Mouse (Mus musculus): ENCODE measurements around the gene Slc35f1. TPM values are rescaled to one million over a fixed set of nuclear protein-coding genes. Genes with fewer than 3 reads are reported as not detected.

Gene Slc35f1
- polyA plus RNA-seq (2012; rRNA removed), result 0.24 and 0.27 TPM in 2 replicates

DNA sequence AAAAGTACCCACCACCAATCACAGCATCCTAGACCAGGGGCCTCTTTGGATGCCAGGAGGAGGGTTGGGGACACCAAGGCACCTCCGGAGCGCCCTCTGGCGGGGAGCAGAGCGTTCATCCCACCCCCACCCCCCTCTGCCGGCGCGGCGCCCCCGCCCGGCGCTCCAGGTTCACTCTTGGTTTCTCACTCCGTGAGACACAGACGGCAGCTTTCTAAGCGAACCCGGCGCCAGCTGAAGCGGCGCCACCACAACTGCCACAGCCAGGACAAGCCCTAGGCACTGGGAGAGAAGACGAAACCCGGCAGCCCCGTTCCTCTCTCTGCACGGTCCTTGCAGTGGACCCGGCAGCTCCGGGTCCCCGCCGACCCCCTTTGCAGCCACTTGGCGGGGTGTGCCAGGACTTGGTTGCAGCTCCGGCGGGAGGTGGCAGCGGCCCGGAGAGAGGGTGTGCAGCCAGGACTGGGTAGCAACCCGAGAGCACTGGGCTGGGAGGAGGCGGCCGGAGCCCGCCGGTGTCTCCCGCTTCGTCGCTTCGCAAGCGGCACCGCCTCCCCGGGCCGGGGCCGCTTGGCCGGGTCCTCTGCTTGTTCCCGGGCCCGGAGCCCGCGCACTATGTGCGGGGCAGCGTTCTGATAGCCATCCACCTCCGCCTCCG lies at the start of gene Slc35f1:
TSS of gene Slc35f1 (plus strand) at position 200 of the 658 bp plus-strand sequence.
- no peak for DNase-seq (ENCODE audit: low read depth)

DNA sequence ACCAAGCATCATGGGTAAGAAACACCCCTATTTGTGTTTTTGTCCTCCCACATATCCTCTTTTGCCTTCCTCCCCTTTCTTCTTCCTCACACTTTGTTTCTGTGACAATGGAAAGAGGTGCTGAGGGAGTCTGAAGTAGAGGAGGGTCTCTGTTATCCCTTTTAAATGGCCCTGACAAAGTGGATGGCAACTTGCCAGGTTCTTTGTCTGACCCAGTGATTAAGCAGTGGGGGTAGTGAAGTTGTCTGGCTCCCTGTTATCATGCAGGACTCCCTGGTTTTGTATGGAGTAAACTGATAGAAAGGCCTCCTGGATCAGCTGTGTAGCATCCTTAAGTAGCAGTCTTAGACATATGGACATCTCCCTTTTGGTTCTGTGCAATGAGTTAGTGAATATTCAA lies 19.1 kb upstream of the Slc35f1 start:
- DNase-seq (ENCODE audit: low read depth), result no peak

DNA sequence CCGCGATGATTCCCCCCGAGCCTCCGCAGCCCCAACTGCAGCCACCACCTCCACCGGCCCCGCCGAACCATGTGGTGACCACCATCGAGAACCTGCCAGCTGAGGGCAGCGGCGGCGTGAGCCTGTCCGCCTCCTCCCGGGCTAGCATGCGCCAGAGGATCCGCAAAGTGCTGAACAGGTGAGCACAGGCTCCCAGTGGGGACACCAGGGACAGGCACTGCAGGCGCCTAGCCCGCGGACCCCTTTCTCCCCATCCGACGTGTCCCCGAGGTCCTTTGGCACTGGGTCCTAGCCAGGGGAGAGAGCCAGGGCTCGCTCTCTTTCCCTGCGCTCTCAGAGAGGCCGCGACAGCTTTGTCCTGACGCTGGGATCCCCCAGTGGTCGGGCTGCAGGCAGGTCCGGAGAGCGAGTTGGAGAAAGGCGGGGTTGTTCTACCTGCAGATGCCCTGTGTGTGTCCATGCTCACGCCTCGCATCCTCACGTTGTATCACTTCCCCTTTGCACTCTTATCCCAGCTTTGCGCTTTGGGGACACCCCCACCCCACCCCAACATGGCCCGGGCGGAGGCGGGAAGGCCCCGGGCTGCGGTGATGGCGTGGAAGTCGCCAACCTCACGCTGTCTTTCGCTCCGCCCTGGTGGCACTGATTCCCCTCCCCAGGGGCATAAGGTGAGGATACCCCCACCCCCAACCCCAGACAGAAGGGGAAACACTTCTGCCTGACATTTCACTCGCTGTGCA lies 829 bp downstream of the Slc35f1 start:
- DNase-seq (ENCODE audit: low read depth), result no peak

DNA sequence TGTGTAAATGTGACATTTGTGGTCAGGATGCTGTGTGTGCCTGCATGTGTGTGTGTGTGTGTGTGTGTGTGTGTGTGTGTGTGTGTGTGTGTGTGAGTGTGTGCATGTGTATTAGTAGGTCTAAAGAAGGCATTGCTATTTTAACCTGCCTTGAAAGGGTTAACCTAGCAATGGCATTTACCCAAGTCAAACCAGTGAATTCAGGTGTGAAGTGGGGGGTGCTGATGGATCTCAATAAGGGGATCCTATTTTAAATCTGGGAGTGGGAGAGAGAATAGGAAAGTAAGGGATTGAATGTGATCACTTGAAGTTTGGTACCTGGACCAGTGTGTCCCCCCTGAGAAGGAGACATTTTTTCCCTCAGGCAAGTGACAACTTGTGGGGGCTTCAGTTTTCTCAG lies 13.4 kb downstream of the Slc35f1 start:
- DNase-seq (ENCODE audit: low read depth), result no peak

DNA sequence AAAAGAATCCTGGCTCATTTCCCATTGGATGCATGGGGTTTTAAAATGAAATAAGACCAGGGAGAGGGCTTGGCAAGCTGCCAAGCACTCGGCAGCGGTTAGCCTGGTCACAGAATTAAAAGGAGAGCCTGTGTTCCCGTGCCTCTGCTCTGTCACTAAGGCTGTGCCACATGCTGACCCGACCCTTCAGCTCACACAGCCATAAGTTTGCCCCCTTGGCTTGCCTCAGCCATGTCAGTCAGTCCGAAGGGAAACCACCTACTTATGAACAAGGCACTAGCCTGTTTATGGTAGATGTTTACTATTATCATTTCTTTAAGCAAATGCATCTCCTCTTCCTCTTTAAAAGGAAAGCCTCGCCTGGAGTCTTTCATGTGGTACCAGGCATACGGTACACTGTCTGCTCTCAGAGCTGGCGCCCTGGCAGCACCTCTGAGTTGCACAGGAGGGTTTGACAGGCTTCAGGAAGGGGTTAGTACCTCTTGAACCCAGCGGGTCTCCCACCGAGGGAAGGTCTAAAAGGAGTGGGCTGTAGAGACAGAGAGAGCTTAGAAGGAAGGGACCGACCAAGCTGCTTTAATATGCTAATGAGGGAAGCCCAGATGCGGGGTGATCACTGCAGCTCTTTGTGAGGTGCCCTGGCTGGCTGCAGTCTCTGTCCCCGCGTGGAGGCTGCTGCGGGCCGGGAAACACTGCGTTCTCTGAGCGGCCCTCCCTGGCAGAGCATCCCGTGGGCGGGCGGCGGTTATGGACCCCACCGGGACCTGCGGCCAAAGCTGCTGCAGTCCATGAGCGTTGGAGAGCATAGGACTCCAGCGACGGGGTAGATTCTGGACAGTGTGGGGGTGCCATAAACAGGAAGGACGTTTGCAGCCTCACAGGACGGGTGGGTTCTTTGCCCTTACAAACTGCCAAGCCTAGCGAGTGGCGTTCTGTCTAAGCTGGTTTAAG lies 14.0 kb downstream of the Slc35f1 start:
- DNase-seq (ENCODE audit: low read depth), result no peak

DNA sequence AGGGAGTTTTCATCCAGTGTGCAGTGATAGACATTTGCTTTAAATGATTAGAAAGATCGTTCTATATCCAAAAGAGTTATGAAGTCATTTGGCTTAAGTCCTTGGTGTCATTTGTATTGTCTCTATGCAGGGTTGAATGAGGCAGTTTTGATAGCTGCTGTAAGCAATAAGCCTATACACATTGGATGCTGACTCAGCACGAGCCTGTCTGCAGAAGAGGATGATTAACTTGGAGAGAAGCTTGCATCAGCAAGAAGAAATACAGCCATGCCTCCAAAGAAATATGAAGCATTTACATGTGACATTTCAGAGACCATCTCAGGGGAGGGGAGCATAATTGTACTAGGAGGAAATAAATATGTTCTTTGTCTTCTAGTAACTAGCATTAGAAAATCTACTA lies 19.1 kb downstream of the Slc35f1 start:
- DNase-seq (ENCODE audit: low read depth), result no peak

DNA sequence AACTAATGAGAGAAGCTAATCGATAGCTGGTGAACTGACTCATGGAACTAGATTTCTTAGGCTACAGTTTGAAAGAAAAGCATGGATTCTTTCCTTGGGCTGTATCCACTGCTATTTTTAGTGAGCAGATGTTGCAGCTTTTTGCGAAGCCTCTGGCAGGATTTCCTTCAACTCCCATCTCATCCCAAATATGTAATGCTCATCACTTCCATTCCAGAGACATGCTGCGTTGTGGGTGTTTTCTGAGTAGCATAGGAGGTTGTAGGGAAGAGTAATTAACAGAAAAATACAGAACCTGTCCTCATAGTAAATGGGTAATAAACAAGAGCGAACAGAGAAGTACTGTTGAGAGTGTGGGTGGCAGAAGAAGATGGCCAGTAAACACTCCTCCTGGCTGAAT lies 21.8 kb downstream of the Slc35f1 start:
- DNase-seq (ENCODE audit: low read depth), result no peak

GRCm38 (mm10) chr10:52714557-52714956 lies 24.2 kb downstream of the Slc35f1 start:
- DNase-seq (ENCODE audit: low read depth), result no peak

DNA sequence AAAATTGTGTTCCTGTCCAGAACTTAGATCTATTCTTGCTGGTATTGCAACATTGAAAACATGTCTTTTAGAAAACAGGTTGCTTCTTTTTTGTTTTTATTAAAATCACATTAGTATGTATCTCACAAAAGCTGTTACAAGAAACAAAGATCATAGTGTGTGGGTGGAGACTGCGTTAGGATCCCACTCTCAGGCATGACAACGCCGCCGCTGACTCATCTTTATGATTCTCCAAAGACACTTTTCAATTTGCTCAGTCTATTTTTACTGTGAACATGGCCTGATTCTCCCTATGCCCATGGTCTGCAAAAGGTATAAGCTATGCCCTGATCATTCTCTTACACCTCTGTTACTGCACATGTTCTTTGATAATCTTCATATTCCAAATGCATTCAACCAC lies 24.8 kb downstream of the Slc35f1 start:
- DNase-seq (ENCODE audit: low read depth), result no peak

GRCm38 (mm10) chr10:52718199-52718917 lies 28.0 kb downstream of the Slc35f1 start:
- no peak for DNase-seq (ENCODE audit: low read depth)

GRCm38 (mm10) chr10:52726674-52727073 lies 36.3 kb downstream of the Slc35f1 start:
- DNase-seq (ENCODE audit: low read depth), result no peak

GRCm38 (mm10) chr10:52742671-52743379 lies 52.5 kb downstream of the Slc35f1 start:
- DNase-seq (ENCODE audit: low read depth), result no peak

DNA sequence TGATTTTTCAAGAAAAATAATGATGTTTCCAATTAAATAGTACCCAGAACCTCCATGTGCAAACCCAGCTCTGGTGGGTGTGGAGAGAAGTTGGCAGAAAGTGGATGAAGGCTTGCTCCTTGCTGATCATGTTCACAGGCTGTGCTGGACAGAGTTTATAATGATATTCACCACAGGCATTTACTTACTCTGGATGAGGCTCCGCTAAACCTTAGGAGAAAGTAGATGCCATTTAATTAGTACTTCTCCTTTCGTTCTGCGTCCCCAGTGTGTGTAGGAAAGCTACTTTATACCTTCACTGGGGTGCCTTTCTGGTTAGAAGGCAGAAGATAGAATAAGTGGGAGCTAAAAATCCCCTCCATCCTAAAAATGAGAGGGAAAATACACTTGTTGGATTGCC lies 53.5 kb downstream of the Slc35f1 start:
- DNase-seq (ENCODE audit: low read depth), result no peak

- no peak for DNase-seq (ENCODE audit: low read depth)
These were observed 57.8 kb downstream of the Slc35f1 start for GRCm38 (mm10) chr10:52748028-52748597.

DNA sequence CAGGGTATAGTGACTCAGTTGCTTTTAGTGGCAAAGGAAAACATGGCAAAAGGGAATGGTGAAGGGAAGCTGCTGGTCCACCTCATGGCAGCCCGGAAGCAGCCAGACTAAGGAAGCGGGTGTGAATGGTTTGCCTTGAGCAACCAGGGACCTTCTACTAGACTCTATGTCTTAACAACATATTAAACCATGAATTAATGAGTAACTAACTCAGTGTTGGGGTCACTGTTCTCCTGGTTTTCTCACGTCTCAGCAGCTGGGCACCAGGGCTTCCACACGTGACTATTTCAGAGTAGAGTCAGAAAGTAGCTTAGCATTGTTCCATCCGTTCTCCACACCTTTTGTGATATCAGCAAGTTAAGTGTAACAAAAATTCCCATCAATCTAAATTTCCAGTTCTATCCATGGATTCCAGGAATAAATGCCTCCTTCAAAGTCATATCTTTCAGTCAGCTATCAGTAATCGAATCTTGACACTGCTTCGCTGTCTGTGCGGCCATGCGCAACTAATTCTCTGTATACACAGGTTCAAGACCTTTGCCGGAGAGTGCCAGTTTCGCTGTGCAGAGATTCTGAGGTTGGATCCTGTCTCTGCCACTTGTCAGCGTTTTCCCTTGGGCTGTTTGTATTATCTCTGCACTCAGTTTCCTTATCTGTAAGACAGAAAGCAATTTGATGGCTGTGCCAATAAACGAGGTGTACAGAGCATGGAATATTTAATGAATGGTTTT lies 65.8 kb downstream of the Slc35f1 start:
- DNase-seq (ENCODE audit: low read depth), result no peak

DNA sequence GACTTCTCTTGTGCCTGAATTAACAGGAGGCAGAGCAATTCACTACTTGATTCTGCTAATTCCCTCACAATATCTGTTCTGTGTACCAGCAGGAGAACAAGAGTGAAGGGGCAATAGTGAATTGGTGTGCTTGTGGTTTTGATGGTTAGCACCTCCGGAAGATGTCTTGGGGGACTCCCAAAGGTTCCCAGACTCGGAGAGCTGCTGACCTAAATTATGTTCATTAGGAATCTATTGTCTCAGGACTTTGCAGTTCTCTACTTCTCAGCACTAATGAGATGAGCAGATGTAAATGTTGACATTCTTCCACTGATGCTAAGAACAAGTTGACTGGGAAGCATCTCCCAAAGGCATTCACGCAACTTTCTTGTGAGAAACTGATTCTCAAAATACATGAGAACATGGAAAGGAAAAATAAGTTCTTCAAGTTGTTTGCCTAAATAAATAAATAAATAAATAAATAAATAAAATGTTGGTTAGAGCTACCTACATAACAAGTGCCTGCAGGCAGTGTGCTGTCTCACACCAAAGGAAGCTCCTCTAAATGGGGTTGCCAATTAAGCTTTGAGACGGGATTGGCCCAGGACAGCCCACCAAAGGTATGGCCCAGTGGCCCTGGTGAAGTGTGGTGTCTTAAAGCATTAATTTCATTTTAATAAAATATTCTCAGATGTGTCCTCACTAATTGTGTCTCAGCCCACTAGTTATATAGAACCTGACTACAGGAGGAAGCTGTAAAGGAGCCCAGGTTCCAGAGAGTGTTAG lies 67.3 kb downstream of the Slc35f1 start:
- no peak for DNase-seq (ENCODE audit: low read depth)

DNA sequence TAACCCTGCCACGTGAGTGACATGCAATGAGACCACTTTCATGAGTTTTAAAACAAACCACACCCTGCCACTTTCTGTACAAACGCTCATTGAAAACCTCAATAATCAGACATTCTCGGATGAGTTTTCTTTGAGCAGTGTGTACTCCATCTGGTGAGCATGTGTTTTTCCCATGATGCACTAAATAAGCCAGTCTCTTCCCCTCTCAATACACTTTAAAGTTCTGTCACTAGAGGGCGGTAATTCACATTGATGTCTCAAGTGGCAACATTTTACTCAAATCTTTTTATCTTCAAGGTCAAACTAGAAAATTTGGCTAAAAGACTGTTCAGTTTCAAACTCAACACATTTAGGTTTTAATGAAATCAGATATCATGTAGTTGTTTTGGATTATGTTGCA lies 68.3 kb downstream of the Slc35f1 start:
- DNase-seq (ENCODE audit: low read depth), result no peak

- no peak for DNase-seq (ENCODE audit: low read depth)
These were observed 70.2 kb downstream of the Slc35f1 start for GRCm38 (mm10) chr10:52760527-52760926.

DNA sequence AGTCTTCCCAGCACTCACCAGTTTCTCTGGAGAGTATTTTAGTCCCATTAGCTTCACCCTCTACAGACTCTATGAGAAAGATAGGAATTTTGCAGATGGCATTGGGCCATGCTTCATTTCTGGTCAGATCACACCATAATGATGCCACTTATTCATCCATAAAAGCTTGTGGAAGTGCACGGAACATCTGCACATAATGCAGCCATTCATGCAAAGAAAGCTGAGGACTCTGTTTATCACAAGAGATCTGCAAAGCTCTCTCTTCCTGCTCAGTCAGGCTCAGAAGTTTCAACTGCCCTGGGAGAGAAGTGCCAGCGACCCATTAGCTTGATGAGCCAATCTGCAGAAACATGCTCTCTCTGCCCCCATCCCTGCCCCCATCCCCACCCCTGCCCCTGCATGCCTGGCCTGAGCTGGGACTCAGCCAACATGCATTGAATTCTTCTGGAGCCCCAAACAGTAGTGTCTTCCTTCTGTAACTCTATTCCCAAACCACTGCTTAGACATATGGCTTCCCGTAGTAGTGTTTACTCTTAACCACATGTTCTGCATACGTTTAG lies 89.7 kb downstream of the Slc35f1 start:
- DNase-seq (ENCODE audit: low read depth), result no peak
